Mouse (Mus musculus) ES-Bruce4 (cell line): ENCODE results near the gene Atcay. TPM values are rescaled to one million over a fixed set of nuclear protein-coding genes. Genes with fewer than 3 reads are reported as not detected.
A peak's percentile ranks its signal among the peaks of the same experiment; 100 is the strongest.
"Not testable (repeated sequence)": the region's sequence is repeated elsewhere in the genome, so short reads cannot be mapped to it uniquely, and the experiment has no call there.

Experiments
- H3K27ac ChIP-seq: 2 replicates; pipeline ENCODE4 v1.5.1; 2012; ENCODE audit warnings: low read length, inconsistent platforms; ENCODE audit not compliant: insufficient read depth
- H3K27me3 ChIP-seq: 2 replicates; pipeline ENCODE4 v1.6.1; 2012; ENCODE audit warnings: mild to moderate bottlenecking, low read length, inconsistent platforms; ENCODE audit not compliant: control insufficient read depth, poor library complexity, insufficient read depth, severe bottlenecking
- H3K36me3 ChIP-seq: 2 replicates; pipeline ENCODE4 v1.6.1; 2012; ENCODE audit warnings: inconsistent platforms, mild to moderate bottlenecking, low read length, moderate library complexity; ENCODE audit not compliant: control insufficient read depth, poor library complexity, insufficient read depth, severe bottlenecking
- H3K4me1 ChIP-seq: one replicate; pipeline ENCODE4 v1.8.1; 2011; ENCODE audit warnings: low read length; ENCODE audit not compliant: control insufficient read depth, insufficient read depth
- H3K4me3 ChIP-seq: 2 replicates; pipeline ENCODE4 v1.5.1; 2011; ENCODE audit warnings: low read depth, mild to moderate bottlenecking, low read length
- H3K9ac ChIP-seq: 2 replicates; pipeline ENCODE4 v1.6.1; 2012; ENCODE audit warnings: low read depth, mild to moderate bottlenecking, inconsistent platforms; ENCODE audit not compliant: poor library complexity, severe bottlenecking
- H3K9me3 ChIP-seq: replicated peaks from 2 replicates; pipeline ENCODE4 v1.6.1; 2012; ENCODE audit warnings: mild to moderate bottlenecking, low read length, inconsistent platforms; ENCODE audit not compliant: control insufficient read depth, poor library complexity, insufficient read depth, severe bottlenecking
- CTCF ChIP-seq: IDR thresholded peaks from one replicate; pipeline ENCODE4 v1.8.1; 2011; ENCODE audit warnings: low read depth, low read length
- EP300 ChIP-seq: IDR thresholded peaks from 2 replicates; pipeline ENCODE4 v1.6.1; 2011; ENCODE audit warnings: low read depth, low read length; ENCODE audit not compliant: insufficient read depth
- POLR2A ChIP-seq: IDR thresholded peaks from one replicate; pipeline ENCODE4 v1.8.1; 2011; ENCODE audit warnings: low read length; ENCODE audit not compliant: insufficient read depth
- polyA plus RNA-seq: library from polyadenylated mRNA; stranded (reverse); fragments of >200 nt; gene quantifications from 2 replicates; pipeline ENCODE4 v1.2.4, GENCODE M21; 2011; ENCODE audit warnings: low read depth; ENCODE audit not compliant: missing spikeins, insufficient read depth, insufficient read length

The Atcay gene
- polyA plus RNA-seq, 1 experiment = 0.91 TPM

DNA sequence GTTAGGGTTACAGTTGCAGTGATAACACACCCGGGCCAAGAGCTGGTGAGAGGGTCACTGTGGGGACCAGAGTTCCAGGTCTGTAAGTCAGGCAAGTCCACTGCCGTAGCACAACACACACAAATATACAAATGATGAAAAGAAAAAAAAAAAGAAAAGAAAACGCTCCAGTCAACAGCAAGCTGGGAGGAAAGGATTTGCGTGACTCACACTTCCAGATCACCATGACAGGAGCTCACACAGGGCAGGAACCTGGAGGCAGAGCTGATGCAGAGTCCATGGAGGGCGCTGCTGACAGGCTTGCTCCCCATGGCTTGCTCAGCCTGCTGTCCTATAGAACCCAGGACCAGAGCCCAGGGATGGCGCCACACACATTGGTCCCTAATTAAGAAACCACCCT lies 3.6 kb upstream of the Atcay start:
- no peaks in the 10 kb centered on the region for H3K36me3 ChIP-seq
- H3K9ac ChIP-seq = no peak overlapping the region
- no peaks in the 10 kb centered on the region for H3K4me1 ChIP-seq
- no peak overlapping the region for H3K27ac ChIP-seq
- no peaks in the 10 kb centered on the region for H3K27me3 ChIP-seq
- TF ChIP-seq POLR2A = no peak
- no peak for TF ChIP-seq EP300
- no peak for TF ChIP-seq CTCF
- H3K9me3 ChIP-seq = no peaks in the 10 kb centered on the region
- no peak overlapping the region for H3K4me3 ChIP-seq

DNA sequence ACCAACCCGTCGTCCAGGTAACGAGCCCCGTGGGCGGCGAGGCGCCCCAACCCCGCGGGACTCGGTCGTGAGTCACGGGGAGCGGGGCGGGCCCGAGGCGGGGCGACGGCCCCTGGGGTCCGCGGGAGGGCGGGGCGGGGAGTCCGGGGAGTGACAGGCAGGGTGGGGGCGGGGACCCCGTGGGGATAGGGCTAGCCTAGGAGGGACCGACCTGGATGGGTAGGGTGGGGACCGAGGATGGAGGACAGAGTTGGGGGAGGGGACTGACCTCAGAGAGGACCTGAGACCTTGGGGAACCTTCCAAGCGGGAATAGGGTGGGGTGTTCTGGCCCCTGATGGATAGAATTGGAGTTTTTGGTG lies 2.6 kb upstream of the Atcay start:
- Histone ChIP-seq H3K4me1 (no peaks in the 10 kb centered on the region), H3K9ac (peak overlapping the region; percentile 54), H3K36me3 (no peaks in the 10 kb centered on the region), H3K27me3 (no peaks in the 10 kb centered on the region), H3K27ac (no peak overlapping the region), H3K9me3 (no peaks in the 10 kb centered on the region), H3K4me3 (peak overlapping the region; percentile 70)
- TF ChIP-seq EP300 (no peak), POLR2A (no peak), CTCF (no peak)

DNA sequence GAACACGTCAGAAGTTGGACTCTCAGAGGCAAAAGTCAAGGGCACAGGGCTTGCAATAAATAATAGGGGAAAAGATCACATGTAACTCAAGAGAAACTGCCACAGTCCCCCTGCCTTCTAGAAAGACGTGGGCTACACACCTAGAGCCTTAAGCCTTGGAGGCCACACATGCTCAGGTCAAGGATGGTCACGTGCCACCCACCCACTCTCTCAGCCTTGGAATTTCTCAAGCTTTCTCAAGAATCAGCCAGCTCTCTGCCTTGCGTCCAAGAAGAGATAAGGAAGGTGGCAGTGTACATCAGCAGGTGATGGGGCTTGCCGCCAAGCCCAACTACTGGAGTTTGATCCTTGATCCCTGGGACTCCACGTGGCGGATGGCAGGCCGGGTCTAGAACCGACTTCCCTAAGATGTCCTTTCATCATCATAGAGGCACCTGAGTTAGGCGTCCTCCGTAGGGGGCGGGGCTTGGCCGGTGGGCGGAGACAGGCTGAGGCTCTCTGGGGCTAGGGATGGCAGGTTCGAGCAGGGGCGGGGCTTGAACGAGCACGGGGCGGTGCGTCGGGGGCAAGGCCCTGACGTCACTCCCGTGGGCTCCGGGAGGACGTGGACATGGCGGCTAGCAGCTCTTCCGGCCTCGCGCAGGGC lies 2.1 kb upstream of the Atcay start, which contains the start of gene Zfr2:
Gene Zfr2 (plus strand): TSS at position 576 of the 646 bp plus-strand sequence.
- Histone ChIP-seq H3K4me3 (peak within 1 kb of the TSS; percentile 70), H3K4me1 (no peaks in the 10 kb centered on the region), H3K9ac (peak within 1 kb of the TSS; percentile 54), H3K36me3 (no peaks in the 10 kb centered on the region), H3K9me3 (no peaks in the 10 kb centered on the region), H3K27me3 (no peaks in the 10 kb centered on the region), H3K27ac (no peak within 1 kb of the TSS)
- TF ChIP-seq CTCF = no peak
- TF ChIP-seq POLR2A = no peak
- TF ChIP-seq EP300 = no peak

DNA sequence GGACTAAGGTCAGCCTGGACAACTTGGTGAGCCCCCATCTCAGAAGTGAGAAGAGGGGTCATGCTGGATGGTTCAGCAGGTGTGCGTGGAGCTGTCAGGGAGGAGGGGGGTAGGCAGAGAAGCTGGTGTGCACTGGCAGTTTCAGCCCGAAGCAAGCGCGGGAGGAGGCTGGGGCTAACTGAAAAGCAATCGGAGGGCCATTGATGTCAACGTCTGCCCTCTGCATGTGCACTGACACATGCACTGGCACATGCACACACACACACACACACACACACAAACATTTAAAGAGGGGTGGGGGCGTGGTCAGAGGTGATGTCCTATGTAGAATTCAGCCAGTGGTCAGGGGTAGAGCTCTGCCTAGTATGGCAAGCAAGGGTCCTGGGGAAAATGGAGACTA lies 803 bp upstream of the Atcay start:
- Histone ChIP-seq H3K4me3 (no peak overlapping the region), H3K27me3 (no peaks in the 10 kb centered on the region), H3K4me1 (no peaks in the 10 kb centered on the region), H3K9ac (no peak overlapping the region), H3K9me3 (no peaks in the 10 kb centered on the region), H3K27ac (no peak overlapping the region), H3K36me3 (no peaks in the 10 kb centered on the region)
- TF ChIP-seq POLR2A (no peak), CTCF (no peak), EP300 (no peak)

DNA sequence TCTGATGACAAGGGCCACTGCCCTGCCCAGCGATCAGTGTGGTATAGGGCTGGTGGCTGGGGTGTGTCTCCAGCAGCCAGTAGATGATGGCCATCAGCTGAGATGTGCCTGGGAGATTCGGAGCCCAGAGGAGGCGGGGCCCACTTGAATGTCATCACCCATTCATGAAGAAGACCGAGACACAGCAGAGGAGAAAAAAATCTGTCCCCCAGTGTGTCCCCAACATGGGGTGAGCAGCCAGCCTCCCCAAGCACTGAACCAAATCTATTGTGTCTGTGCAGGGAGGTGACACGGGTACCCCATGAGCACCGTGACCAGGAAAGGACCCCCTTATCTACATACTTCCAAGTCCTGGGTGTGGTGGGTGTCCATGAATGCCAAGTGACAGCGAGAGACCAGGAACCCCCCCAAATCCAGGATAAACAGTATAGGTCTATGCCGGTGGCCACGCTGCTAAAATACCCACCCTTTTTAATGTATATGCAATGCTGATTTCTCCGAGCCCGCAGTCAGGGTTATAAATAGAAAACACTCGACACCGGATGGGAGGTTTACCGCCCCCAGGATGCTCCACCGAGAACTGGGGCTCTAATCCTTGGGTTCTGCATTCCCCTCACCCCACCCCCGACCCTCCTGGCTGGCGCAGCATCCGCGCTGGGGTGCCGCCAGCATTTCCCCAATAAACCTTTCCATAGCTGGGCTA lies 747 bp downstream of the Atcay start:
- no peaks in the 10 kb centered on the region for H3K9me3 ChIP-seq
- H3K27me3 ChIP-seq = no peaks in the 10 kb centered on the region
- no peaks in the 10 kb centered on the region for H3K4me1 ChIP-seq
- no peak overlapping the region for H3K9ac ChIP-seq
- no peaks in the 10 kb centered on the region for H3K36me3 ChIP-seq
- peak overlapping the region; percentile 39 for H3K4me3 ChIP-seq
- no peak for TF ChIP-seq CTCF
- peak; percentile 46; the same call in 1 of the 2 replicates for TF ChIP-seq EP300
- H3K27ac ChIP-seq = no peak overlapping the region

DNA sequence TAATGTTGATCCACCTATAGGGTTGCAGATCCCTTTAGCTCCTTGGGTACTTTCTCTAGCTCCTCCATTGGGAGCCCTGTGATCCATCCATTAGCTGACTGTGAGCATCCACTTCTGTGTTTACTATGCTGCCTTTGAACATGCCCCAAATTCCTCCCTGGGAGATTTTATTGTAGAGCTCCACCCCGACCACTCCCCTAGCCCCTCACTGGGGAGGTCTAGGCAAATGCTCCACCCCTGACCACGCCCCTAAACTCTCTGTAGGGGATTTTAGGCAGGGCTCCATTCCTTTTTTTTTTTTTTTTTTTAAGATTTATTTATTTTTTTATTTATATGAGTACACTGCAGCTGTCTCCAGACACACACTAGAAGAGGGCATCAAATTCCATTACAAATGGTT lies 6.9 kb downstream of the Atcay start:
- not testable (repeated sequence) for H3K36me3 ChIP-seq, H3K27ac ChIP-seq, H3K4me3 ChIP-seq, H3K9me3 ChIP-seq, H3K9ac ChIP-seq, H3K27me3 ChIP-seq, H3K4me1 ChIP-seq
